Mouse (Mus musculus): ENCODE data around the gene Cenpu. TPM values are rescaled to one million over a fixed set of nuclear protein-coding genes. Genes with fewer than 3 reads are reported as not detected.

The Cenpu gene
- polyA plus RNA-seq, 1 experiment from 2014 or later, result 13.9 TPM

DNA sequence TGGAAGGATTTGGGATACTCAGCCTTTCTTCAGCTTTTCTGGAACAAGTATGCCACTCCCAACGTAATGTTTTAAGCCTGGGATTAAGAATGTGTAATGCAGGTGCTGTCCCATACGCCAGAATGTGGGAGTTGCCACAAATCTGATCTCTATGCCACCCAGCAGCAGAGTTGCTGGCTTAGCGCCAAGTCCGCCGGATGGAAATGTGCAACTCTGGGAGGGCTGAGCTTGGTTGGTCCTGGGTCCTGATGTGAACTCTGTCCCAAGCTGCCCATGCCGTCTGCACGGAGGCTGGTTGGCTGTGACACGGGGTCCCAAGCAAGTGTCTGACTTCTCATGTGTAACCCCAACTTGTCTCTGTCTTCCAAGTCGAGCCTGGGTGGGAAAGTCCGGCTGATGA is 25.0 kb upstream of the Cenpu start:
- peak; percentile 67 for ATAC-seq
- H3K27ac ChIP-seq, result no peak overlapping the region
- 0 out of 2 replicates have a peak, but pooled peaks cover 4% of the 10 kb centered on the region for H3K36me3 ChIP-seq
- no peak overlapping the region for H3K4me2 ChIP-seq (replicated peaks)
- no peaks in the 10 kb centered on the region for H3K27me3 ChIP-seq (replicated peaks)
- WGBS, result 68% methylated on average over 10 of the region's 10 CpGs
- no peak overlapping the region for H3K9ac ChIP-seq
- H3K4me3 ChIP-seq (replicated peaks), result no peak overlapping the region
- H3K9me3 ChIP-seq, result no peaks in the 10 kb centered on the region
- H3K4me1 ChIP-seq (replicated peaks), result no peaks in the 10 kb centered on the region

DNA sequence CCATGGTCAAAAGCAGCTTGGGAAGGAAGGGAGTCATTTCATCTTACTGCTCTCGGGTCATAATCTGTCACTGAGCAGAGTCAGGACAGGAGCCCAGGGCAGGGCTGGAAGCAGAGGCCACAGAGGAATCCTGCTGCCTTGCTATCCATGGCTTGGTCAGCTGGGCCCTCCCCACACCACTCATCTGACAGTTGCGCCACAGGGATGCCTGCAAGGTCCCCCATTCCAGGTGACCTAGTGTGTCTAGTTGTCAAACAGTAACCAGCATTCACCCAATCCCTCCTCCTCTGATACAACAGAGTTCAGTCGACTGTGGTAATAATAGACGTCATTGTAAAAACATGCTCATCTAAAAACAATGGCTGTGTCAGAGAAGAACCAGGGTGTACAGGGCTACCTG is 22.3 kb upstream of the Cenpu start:
- H3K4me2 ChIP-seq (replicated peaks), result no peak overlapping the region
- no peak for ATAC-seq
- no peaks in the 10 kb centered on the region for H3K4me1 ChIP-seq (replicated peaks)
- no peak overlapping the region for H3K27ac ChIP-seq
- H3K4me3 ChIP-seq (replicated peaks), result no peak overlapping the region
- no peaks in the 10 kb centered on the region for H3K27me3 ChIP-seq (replicated peaks)
- 0 out of 2 replicates have a peak, but pooled peaks cover 4% of the 10 kb centered on the region for H3K36me3 ChIP-seq
- no peak overlapping the region for H3K9ac ChIP-seq
- 70% methylated on average over 4 of the region's 4 CpGs for WGBS
- no peaks in the 10 kb centered on the region for H3K9me3 ChIP-seq

DNA sequence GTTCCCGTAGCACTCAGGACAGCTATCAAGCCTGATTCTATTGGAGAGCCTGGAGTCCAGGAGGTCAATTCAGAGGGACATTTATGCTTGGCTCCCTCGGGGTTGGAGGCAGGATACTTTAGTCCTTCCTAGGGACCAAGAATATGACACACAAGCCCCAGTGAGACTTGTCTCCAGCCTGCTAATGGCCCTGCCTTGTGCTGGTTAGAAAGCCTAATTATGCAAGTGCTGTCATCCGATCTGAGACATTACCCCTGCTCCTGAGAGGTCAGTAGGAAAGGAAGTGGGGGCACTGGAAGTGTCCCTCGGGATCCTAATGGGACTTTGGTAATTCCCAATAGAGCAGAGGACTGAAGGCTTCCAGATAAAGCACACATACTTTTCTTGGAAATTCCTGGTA is 21.3 kb upstream of the Cenpu start:
- no peak overlapping the region for H3K27ac ChIP-seq
- H3K9ac ChIP-seq, result no peak overlapping the region
- H3K9me3 ChIP-seq, result no peaks in the 10 kb centered on the region
- no peak overlapping the region for H3K4me3 ChIP-seq (replicated peaks)
- H3K4me2 ChIP-seq (replicated peaks), result no peak overlapping the region
- no peaks in the 10 kb centered on the region for H3K4me1 ChIP-seq (replicated peaks)
- no peak for ATAC-seq
- 0 out of 2 replicates have a peak, but pooled peaks cover 4% of the 10 kb centered on the region for H3K36me3 ChIP-seq
- WGBS, result 46% methylated on average over 4 of the region's 4 CpGs
- no peaks in the 10 kb centered on the region for H3K27me3 ChIP-seq (replicated peaks)

DNA sequence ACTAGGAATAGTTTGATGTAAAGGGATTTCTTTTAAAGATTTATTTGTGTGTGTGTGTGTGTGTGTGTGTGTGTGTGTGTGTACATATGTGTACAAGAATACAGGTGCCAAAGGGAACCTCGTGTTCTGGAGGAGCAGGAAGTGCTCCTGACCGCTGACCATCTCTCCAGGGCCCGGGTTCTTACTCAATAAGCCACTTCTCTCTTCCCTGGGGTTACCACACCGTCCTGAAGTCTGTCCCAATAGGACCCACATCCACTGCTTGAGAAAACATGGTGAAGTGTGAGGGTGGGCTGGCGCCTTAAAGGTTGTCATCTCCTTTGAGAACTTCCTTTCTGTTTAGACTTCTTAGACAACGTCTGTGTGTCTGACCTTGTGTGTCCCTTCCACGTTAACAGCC is 17.9 kb upstream of the Cenpu start:
- H3K27me3 ChIP-seq (replicated peaks), result no peaks in the 10 kb centered on the region
- no peak overlapping the region for H3K27ac ChIP-seq
- no peak overlapping the region for H3K4me3 ChIP-seq (replicated peaks)
- WGBS, result 87% methylated on average over 7 of the region's 7 CpGs
- no peaks in the 10 kb centered on the region for H3K9me3 ChIP-seq
- H3K9ac ChIP-seq, result no peak overlapping the region
- H3K4me1 ChIP-seq (replicated peaks), result no peaks in the 10 kb centered on the region
- ATAC-seq, result no peak
- no peak overlapping the region for H3K4me2 ChIP-seq (replicated peaks)
- peaks cover 8% of the 10 kb centered on the region; the same call in 1 of the 2 replicates for H3K36me3 ChIP-seq

DNA sequence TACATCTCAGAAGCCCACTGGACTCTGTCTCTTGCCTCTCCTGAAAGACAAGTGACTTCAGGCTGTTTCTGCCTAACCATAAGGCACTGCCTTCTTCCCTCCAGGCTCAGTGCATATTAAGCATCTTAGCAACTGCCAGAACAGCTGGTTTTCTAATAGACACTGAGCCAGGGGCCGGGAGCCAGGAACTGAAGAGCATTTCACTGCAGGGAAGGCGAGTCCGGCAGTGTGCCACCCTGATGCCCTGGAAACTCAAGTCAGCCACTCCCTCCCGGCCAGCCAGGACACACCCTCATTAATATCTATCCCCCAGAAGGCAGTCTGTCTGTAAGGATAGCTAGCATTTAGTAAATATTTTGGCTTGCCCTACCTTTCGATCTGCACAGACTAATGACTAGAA is 12.1 kb upstream of the Cenpu start:
- H3K9me3 ChIP-seq, result no peaks in the 10 kb centered on the region
- ATAC-seq, result 0 out of 2 replicates have a peak, but pooled peaks have one; percentile 35
- no peak overlapping the region for H3K4me2 ChIP-seq (replicated peaks)
- 54% methylated on average over 5 of the region's 5 CpGs for WGBS
- H3K4me1 ChIP-seq (replicated peaks), result peaks cover 6% of the 10 kb centered on the region; the same call in 1 of the 2 replicates
- no peaks in the 10 kb centered on the region for H3K27me3 ChIP-seq (replicated peaks)
- H3K9ac ChIP-seq, result no peak overlapping the region
- no peak overlapping the region for H3K4me3 ChIP-seq (replicated peaks)
- H3K36me3 ChIP-seq, result peaks cover 4% of the 10 kb centered on the region; the same call in 1 of the 2 replicates
- H3K27ac ChIP-seq, result no peak overlapping the region

DNA sequence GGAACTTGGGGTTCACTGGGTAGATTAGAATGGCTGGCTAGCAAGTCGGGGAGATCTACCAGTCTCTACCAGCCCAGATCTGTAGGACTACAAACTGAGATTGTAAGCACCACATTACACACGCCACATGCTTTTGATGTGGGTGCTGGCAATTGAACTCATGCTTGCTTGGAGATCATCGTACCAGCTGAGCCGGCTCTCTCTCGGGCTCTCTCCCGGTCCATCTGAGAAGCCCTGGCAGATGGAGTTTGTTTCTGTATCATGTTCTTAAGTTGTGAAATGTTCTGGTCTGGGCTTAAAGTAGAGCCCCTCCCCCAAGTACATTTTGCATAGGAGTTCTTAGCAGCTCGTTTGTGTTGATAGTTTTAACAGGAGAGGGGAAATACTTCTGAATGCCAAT is 8.6 kb upstream of the Cenpu start:
- no peak for ATAC-seq
- H3K27me3 ChIP-seq (replicated peaks), result no peaks in the 10 kb centered on the region
- H3K36me3 ChIP-seq, result no peaks in the 10 kb centered on the region
- H3K27ac ChIP-seq, result no peak overlapping the region
- peaks cover 6% of the 10 kb centered on the region; the same call in 1 of the 2 replicates for H3K4me1 ChIP-seq (replicated peaks)
- H3K4me2 ChIP-seq (replicated peaks), result no peak overlapping the region
- H3K9me3 ChIP-seq, result no peaks in the 10 kb centered on the region
- H3K9ac ChIP-seq, result no peak overlapping the region
- no peak overlapping the region for H3K4me3 ChIP-seq (replicated peaks)
- WGBS, result 72% methylated on average over 7 of the region's 7 CpGs

DNA sequence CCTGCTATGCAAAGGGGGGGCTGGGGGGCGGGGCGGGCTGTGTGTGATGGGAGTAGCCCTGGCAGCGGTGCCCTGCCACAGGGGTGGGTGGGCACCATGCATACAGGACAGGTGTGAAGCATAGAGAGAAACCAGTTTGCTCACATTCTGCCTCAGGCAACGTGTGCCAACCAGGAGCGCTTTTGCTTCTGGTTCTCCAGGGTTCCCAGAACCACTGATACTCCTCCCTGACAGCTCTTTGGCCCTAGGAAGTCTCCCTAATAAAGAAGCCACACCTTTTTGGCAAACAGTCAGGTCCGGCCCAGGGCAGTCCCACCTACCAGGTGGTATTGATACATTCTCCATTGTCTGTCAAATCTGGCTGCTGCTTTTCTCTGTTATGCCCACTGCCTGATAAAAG is 8.2 kb upstream of the Cenpu start:
- Histone ChIP-seq H3K4me3 (replicated peaks) (no peak overlapping the region), H3K4me1 (replicated peaks) (peaks cover 6% of the 10 kb centered on the region; the same call in 1 of the 2 replicates), H3K27ac (no peak overlapping the region), H3K4me2 (replicated peaks) (no peak overlapping the region), H3K27me3 (replicated peaks) (no peaks in the 10 kb centered on the region), H3K36me3 (no peaks in the 10 kb centered on the region), H3K9ac (no peak overlapping the region), H3K9me3 (no peaks in the 10 kb centered on the region)
- 56% methylated on average over 6 of the region's 6 CpGs for WGBS
- peak; percentile 48 for ATAC-seq

DNA sequence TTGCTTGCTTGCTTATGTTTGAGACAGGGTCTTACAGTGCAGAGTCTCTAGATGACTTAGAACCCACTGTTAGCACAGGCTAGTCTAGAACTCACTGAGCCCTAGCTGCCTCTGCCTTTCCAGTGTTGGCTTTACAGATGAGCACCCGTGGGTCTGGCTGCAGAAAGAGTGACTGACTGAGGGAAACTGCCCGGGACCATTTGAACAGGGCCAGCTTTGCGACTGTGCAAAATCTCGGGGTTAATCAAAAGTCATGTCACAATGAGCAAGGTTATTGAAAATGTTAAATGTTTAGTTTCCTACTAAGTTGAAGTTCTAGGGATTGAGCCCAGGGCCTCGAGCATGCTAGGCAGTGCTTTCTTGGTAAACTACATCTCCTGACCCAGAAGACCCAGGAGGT is 6.0 kb upstream of the Cenpu start:
- Histone ChIP-seq H3K4me1 (replicated peaks) (peaks cover 6% of the 10 kb centered on the region; the same call in 1 of the 2 replicates), H3K36me3 (no peaks in the 10 kb centered on the region), H3K27me3 (replicated peaks) (no peaks in the 10 kb centered on the region), H3K9me3 (no peaks in the 10 kb centered on the region), H3K4me3 (replicated peaks) (no peak overlapping the region), H3K27ac (no peak overlapping the region), H3K9ac (no peak overlapping the region), H3K4me2 (replicated peaks) (no peak overlapping the region)
- 89% methylated on average over 5 of the region's 5 CpGs for WGBS
- no peak for ATAC-seq

DNA sequence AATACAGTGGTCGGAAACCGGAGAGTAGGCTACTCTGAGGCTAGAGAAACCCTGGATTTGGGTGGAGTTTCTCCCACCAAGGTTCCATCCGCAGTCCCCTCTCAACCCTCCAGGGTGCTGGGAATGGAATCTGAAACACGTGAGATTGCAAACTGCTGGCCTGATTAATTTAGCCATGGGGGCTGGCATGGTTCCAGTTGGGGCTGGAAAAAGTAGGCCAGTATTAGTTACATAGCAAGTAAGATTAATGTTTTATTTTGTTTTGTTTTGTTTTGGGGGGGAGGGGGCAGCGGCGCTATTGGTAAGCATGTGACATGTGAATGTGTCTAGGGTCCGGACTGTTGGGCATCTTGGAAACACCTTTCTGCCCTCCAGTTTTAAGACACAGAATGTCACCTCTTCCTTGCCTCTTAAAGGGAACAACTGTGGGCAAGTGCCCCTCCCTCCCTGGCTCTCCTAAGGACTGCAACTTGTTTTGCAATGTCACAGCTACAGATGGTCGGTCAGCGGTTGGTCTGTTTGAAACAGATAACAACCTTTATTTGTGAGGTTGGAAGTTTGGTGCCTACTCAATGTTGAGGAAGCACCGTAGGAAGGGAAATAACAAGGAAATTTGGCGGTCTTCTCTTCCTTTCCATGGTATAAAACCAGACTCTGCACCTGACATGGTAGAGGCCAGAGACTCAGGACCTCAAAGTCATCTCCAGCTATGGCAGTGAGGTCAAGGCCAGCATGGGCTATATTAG is 5.2 kb upstream of the Cenpu start:
- H3K27ac ChIP-seq, result no peak overlapping the region
- WGBS, result 73% methylated on average over 11 of the region's 11 CpGs
- H3K36me3 ChIP-seq, result no peaks in the 10 kb centered on the region
- H3K27me3 ChIP-seq (replicated peaks), result no peaks in the 10 kb centered on the region
- H3K4me3 ChIP-seq (replicated peaks), result no peak overlapping the region
- peaks cover 6% of the 10 kb centered on the region; the same call in 1 of the 2 replicates for H3K4me1 ChIP-seq (replicated peaks)
- H3K9ac ChIP-seq, result no peak overlapping the region
- ATAC-seq, result peak; percentile 22; the same call in 1 of the 2 replicates
- no peaks in the 10 kb centered on the region for H3K9me3 ChIP-seq
- H3K4me2 ChIP-seq (replicated peaks), result no peak overlapping the region

DNA sequence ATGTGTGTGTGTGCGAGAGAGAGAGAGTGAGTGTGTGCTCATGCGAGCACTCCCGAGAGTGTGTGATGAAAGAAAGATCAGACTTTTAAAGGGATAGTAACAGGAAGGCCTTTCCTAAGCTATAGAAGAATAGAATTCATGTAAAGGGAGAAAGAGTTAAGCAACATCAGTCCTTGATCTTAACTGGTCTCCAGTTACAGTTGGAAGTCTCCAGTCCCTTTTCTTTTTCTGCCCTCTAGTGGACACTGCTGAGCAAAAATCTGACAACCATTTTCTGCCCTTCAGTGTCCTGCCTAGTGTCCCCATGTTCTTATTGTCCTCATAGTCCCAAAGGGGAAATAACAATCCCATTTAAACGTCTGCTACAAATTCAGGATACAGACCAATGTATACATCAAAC is 4.6 kb upstream of the Cenpu start:
- no peak overlapping the region for H3K4me3 ChIP-seq (replicated peaks)
- H3K9ac ChIP-seq, result no peak overlapping the region
- no peak overlapping the region for H3K27ac ChIP-seq
- H3K4me2 ChIP-seq (replicated peaks), result no peak overlapping the region
- no peaks in the 10 kb centered on the region for H3K9me3 ChIP-seq
- no peak for ATAC-seq
- WGBS, result 48% methylated on average over 4 of the region's 4 CpGs
- H3K4me1 ChIP-seq (replicated peaks), result peaks cover 6% of the 10 kb centered on the region
- no peaks in the 10 kb centered on the region for H3K36me3 ChIP-seq
- no peaks in the 10 kb centered on the region for H3K27me3 ChIP-seq (replicated peaks)

DNA sequence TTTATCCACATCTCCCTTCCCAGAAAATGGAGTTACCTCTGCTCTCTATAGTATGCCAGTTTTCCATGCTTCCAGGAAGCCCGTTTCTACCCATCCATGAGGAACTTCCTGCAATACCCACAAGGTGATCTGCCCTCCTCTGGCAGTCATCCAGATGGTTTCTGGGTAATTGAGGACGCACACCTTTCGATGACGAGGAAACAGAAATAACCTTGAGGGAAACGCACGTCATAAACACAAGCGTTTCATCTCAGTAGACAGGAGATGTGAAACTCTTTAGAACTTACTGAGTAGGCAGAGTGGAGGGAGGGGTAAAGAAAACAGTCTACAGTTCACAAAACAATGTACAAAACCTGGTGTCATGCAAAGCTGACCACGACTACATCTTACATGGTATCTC is 1.8 kb upstream of the Cenpu start:
- Histone ChIP-seq H3K27ac (no peak overlapping the region), H3K9ac (no peak overlapping the region), H3K4me2 (replicated peaks) (no peak overlapping the region), H3K9me3 (no peaks in the 10 kb centered on the region), H3K36me3 (no peaks in the 10 kb centered on the region), H3K4me3 (replicated peaks) (no peak overlapping the region), H3K27me3 (replicated peaks) (no peaks in the 10 kb centered on the region), H3K4me1 (replicated peaks) (peaks cover 6% of the 10 kb centered on the region)
- 79% methylated on average over 8 of the region's 8 CpGs for WGBS
- ATAC-seq, result no peak

DNA sequence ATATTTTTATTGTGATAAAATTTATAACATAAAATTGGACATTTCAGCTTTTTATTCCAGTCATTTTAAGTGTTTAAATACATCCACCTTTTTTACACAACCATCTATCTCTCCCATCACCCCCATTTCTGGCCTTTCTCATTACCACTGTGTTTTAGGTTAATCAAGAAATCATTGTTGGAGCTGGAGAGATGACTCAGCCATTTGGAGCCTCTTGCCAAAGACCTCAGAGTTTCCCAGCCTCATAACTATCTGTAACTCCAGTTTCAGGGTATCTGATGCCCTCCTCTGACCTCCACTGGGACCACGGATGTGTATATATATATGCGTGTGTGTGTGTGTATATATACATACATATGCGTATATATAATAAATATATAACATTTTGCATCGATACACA is 799 bp upstream of the Cenpu start:
- H3K9me3 ChIP-seq, result no peaks in the 10 kb centered on the region
- H3K27me3 ChIP-seq (replicated peaks), result no peaks in the 10 kb centered on the region
- H3K4me2 ChIP-seq (replicated peaks), result peak overlapping the region; percentile 55; the same call in 1 of the 2 replicates
- H3K9ac ChIP-seq, result no peak overlapping the region
- H3K4me1 ChIP-seq (replicated peaks), result peaks cover 6% of the 10 kb centered on the region
- ATAC-seq, result no peak
- H3K27ac ChIP-seq, result no peak overlapping the region
- H3K4me3 ChIP-seq (replicated peaks), result no peak overlapping the region
- H3K36me3 ChIP-seq, result no peaks in the 10 kb centered on the region
- 37% methylated on average over 4 of the region's 4 CpGs for WGBS

DNA sequence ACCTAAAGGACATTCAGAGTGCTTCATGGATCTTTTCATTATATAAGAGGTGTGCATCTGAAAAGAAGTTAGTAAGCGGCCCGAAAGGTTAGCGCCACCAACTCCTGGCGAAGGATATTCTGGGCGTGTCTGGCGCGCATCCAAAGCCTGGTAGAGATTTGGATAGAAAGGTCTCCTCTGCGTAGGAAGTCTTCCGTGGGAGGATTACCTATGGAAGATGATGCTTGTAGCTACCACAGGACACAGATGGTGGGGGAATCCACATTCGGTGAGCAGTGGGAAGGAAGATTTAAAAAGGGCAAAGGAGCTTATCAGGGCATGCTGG is 575 bp downstream of the Cenpu start:
- no peak overlapping the region for H3K27ac ChIP-seq
- WGBS, result 2% methylated on average over 10 of the region's 10 CpGs

More for the DNA sequence above, 575 bp downstream of the Cenpu start:
- Histone ChIP-seq H3K4me1 (replicated peaks) (peaks cover 6% of the 10 kb centered on the region), H3K4me3 (replicated peaks) (peak overlapping the region; percentile 75), H3K9ac (peak overlapping the region; percentile 64), H3K36me3 (no peaks in the 10 kb centered on the region), H3K9me3 (no peaks in the 10 kb centered on the region), H3K4me2 (replicated peaks) (peak overlapping the region; percentile 78), H3K27me3 (replicated peaks) (no peaks in the 10 kb centered on the region)
- no peak for ATAC-seq
